Mouse (Mus musculus) G1E (cell line): Measurements from ENCODE around the gene Rtkn.

Source experiments
- CTCF ChIP-seq: IDR thresholded peaks from 2 replicates; pipeline ENCODE4 v1.5.1; 2012; ENCODE audit warnings: low read depth, low read length, inconsistent platforms, mixed read lengths
- GATA1 ChIP-seq: IDR thresholded peaks from 2 replicates; pipeline ENCODE4 v1.6.1; 2012; ENCODE audit warnings: borderline replicate concordance, low read length, inconsistent platforms, mixed read lengths
- POLR2AphosphoS5 ChIP-seq: IDR thresholded peaks from 2 replicates; pipeline ENCODE4 v1.6.1; 2012; ENCODE audit warnings: low read depth, low read length, inconsistent platforms; ENCODE audit not compliant: insufficient replicate concordance
- TAL1 ChIP-seq: conservative IDR thresholded peaks from 2 replicates; pipeline ENCODE4 v1.6.1; 2012; ENCODE audit warnings: low read depth, low read length, inconsistent platforms, mixed read lengths

GRCm38 (mm10) chr6:83136291-83136880, 1.1 kb downstream of the Rtkn start:
- TF ChIP-seq CTCF (no peak), GATA1 (no peak), POLR2AphosphoS5 (no peak), TAL1 (no peak)
